Mouse (Mus musculus) cortical plate, adult 2 months (tissue): ENCODE measurements around the gene Thg1l.

ENCODE experiments used
- CTCF ChIP-seq: fragments of 200-500 bp; IDR thresholded peaks from 2 replicates; pipeline ENCODE4 v1.5.1; 2011; ENCODE audit warnings: mild to moderate bottlenecking, control low read depth, low read length; ENCODE audit not compliant: insufficient read depth; ENCODE audit errors: extremely low read depth
- POLR2A ChIP-seq: fragments of 200-500 bp; IDR thresholded peaks from 2 replicates; pipeline ENCODE4 v1.6.1; 2011; ENCODE audit warnings: mild to moderate bottlenecking, low read length, control low read depth; ENCODE audit not compliant: insufficient read depth; ENCODE audit errors: extremely low read depth

- TF ChIP-seq POLR2A (no peak), CTCF (no peak)
Observed at GRCm38 (mm10) chr11:45974466-45974865, 19.2 kb upstream of the Thg1l start.
